Mouse (Mus musculus) adrenal gland, postnatal 4 days (tissue): ENCODE results near the gene Arf5. TPM values are rescaled to one million over a fixed set of nuclear protein-coding genes. Genes with fewer than 3 reads are reported as not detected.

ENCODE experiments used
- DNase-seq, 2 experiments: peaks; one replicate each; pipeline ENCODE4 v3.0.0; 2021 to 2022; ENCODE audit warnings: low spot score in 2 of 2, mixed read lengths in 2 of 2
- long read RNA-seq, 2 experiments: library from polyadenylated mRNA; stranded (forward); transcript quantifications; one replicate each; pipeline ENCODE4 v2.0.0; 2021
- total RNA-seq, 2 experiments: library from RNA; stranded (reverse); gene quantifications; 2 replicates each; pipeline ENCODE4 v1.2.3; 2021

The Arf5 gene
- 100 to 1,000 TPM; 202 to 211 TPM for total RNA-seq
- long read RNA-seq, experiment 1, transcript Arf5-201 (6 exons, 1,116 nt): major isoform, 256 of 268 reads
- long read RNA-seq, experiment 1, partial matches to known transcripts: 6 of 268 reads
- long read RNA-seq, experiment 1, other reads (novel, unspliced or antisense): 6 of 268 reads
- long read RNA-seq, experiment 2, transcript Arf5-201 (6 exons, 1,116 nt): major isoform, 258 of 285 reads
- long read RNA-seq, experiment 2, partial matches to known transcripts: 21 of 285 reads
- long read RNA-seq, experiment 2, other reads (novel, unspliced or antisense): 5 of 285 reads

GRCm38 (mm10) chr6:28423313-28423712, at the start of gene Arf5:
TSS of gene Arf5 (plus strand) at chr6:28423560.
- DNase-seq: peak; percentile 87 to 96

GRCm38 (mm10) chr6:28381983-28382382, 41.4 kb upstream of the Arf5 start:
- DNase-seq: no peak

- no peak for DNase-seq
Measured at GRCm38 (mm10) chr6:28385169-28385568, 38.2 kb upstream of the Arf5 start.

- DNase-seq: no peak
Measured at GRCm38 (mm10) chr6:28389038-28389437, 34.3 kb upstream of the Arf5 start.

- no peak for DNase-seq
Measured at GRCm38 (mm10) chr6:28396051-28396852, 27.1 kb upstream of the Arf5 start.

GRCm38 (mm10) chr6:28396853-28397457, 26.4 kb upstream of the Arf5 start:
- DNase-seq: no peak

- no peak for DNase-seq
Measured at GRCm38 (mm10) chr6:28397681-28398203, 25.6 kb upstream of the Arf5 start, which contains the start of gene Zfp800. TSS of gene Zfp800 (minus strand) at chr6:28398005.

- no peak for DNase-seq
Measured at GRCm38 (mm10) chr6:28398726-28399125, 24.6 kb upstream of the Arf5 start.

GRCm38 (mm10) chr6:28399791-28400190, 23.6 kb upstream of the Arf5 start:
- no peak for DNase-seq

- no peak for DNase-seq
Measured at GRCm38 (mm10) chr6:28410053-28410452, 13.3 kb upstream of the Arf5 start.

GRCm38 (mm10) chr6:28411236-28411635, 12.1 kb upstream of the Arf5 start:
- no peak for DNase-seq

GRCm38 (mm10) chr6:28416981-28417380, 6.4 kb upstream of the Arf5 start:
- no peak for DNase-seq

GRCm38 (mm10) chr6:28418449-28418848, 4.9 kb upstream of the Arf5 start:
- peak; percentile 50 to 58 for DNase-seq

- no peak for DNase-seq
Measured at GRCm38 (mm10) chr6:28419673-28420072, 3.7 kb upstream of the Arf5 start.

- DNase-seq: no peak
Measured at GRCm38 (mm10) chr6:28420361-28420760, 3.0 kb upstream of the Arf5 start.

- DNase-seq: no peak
Measured at GRCm38 (mm10) chr6:28420865-28421264, 2.5 kb upstream of the Arf5 start.

- DNase-seq: peak; percentile 92 to 93
Measured at GRCm38 (mm10) chr6:28421469-28422000, 1.8 kb upstream of the Arf5 start.

GRCm38 (mm10) chr6:28422651-28423290, 589 bp upstream of the Arf5 start:
- no peak for DNase-seq

GRCm38 (mm10) chr6:28423767-28424695, 671 bp downstream of the Arf5 start:
- DNase-seq: peak; percentile 14 to 39

GRCm38 (mm10) chr6:28425019-28425418, 1.7 kb downstream of the Arf5 start:
- no peak for DNase-seq
